Mouse (Mus musculus) testis, adult 2 months (tissue): Measurements from ENCODE around the gene Crtc1. TPM values are rescaled to one million over a fixed set of nuclear protein-coding genes. Genes with fewer than 3 reads are reported as not detected.

Experiments
- H3K27ac ChIP-seq: fragments of 200-500 bp; 2 replicates; pipeline ENCODE4 v1.5.1; 2012; ENCODE audit warnings: low read depth, low read length; ENCODE audit not compliant: control insufficient read depth, insufficient read depth
- H3K27me3 ChIP-seq: fragments of 200-500 bp; 2 replicates; pipeline ENCODE4 v1.6.1; 2012; ENCODE audit warnings: mild to moderate bottlenecking, low read length, moderate library complexity; ENCODE audit not compliant: control insufficient read depth, insufficient read depth
- H3K36me3 ChIP-seq: fragments of 200-500 bp; 2 replicates; pipeline ENCODE4 v1.6.1; 2012; ENCODE audit warnings: mild to moderate bottlenecking, low read length; ENCODE audit not compliant: control insufficient read depth, insufficient read depth
- H3K4me1 ChIP-seq: fragments of 200-500 bp; 2 replicates; pipeline ENCODE4 v1.6.1; 2012; ENCODE audit warnings: low read length; ENCODE audit not compliant: control insufficient read depth, insufficient read depth
- H3K4me3 ChIP-seq: fragments of 200-500 bp; 2 replicates; pipeline ENCODE4 v1.5.1; 2012; ENCODE audit warnings: low read depth, mild to moderate bottlenecking, low read length, moderate library complexity, mixed read lengths; ENCODE audit not compliant: control insufficient read depth
- CTCF ChIP-seq: fragments of 200-500 bp; IDR thresholded peaks from 2 replicates; pipeline ENCODE4 v1.5.1; 2012; ENCODE audit warnings: low read depth, mild to moderate bottlenecking, inconsistent platforms, low read length, moderate library complexity; ENCODE audit not compliant: control insufficient read depth, insufficient read depth, insufficient replicate concordance
- POLR2A ChIP-seq: fragments of 200-500 bp; IDR thresholded peaks from 2 replicates; pipeline ENCODE4 v1.6.1; 2012; ENCODE audit warnings: low read depth, mild to moderate bottlenecking, inconsistent platforms, low read length, moderate library complexity; ENCODE audit not compliant: control insufficient read depth
- polyA plus RNA-seq: library from polyadenylated mRNA; depleted of rRNA; stranded (reverse); fragments of >200 nt; gene quantifications from 2 replicates; pipeline ENCODE4 v1.2.3, GENCODE M21; 2012; rRNA removed

Gene Crtc1
- 11.3 and 12.3 TPM in 2 replicates for polyA plus RNA-seq

GRCm38 (mm10) chr8:70439055-70439847, at the start of gene Crtc1:
TSS of gene Crtc1 (minus strand) at chr8:70439579.
- H3K27ac ChIP-seq, result peak within 1 kb of the TSS; percentile 39
- H3K4me3 ChIP-seq, result peak within 1 kb of the TSS; percentile 70
- H3K36me3 ChIP-seq, result no peaks in the 10 kb centered on the region
- H3K27me3 ChIP-seq, result no peaks in the 10 kb centered on the region
- TF ChIP-seq POLR2A (0 out of 2 replicates have a peak, but pooled peaks have one; percentile 40), CTCF (no peak)
- H3K4me1 ChIP-seq, result peaks cover 9% of the 10 kb centered on the region

- peaks cover 3% of the 10 kb centered on the region for H3K27me3 ChIP-seq
- TF ChIP-seq CTCF (no peak), POLR2A (no peak; the same call in 1 of the 2 replicates)
- peaks cover 51% of the 10 kb centered on the region for H3K4me1 ChIP-seq
- H3K27ac ChIP-seq, result peak overlapping the region; percentile 14
- peak overlapping the region; percentile 83 for H3K4me3 ChIP-seq
- no peaks in the 10 kb centered on the region for H3K36me3 ChIP-seq
Measured at GRCm38 (mm10) chr8:70488931-70489470, 49.6 kb upstream of the Crtc1 start.

GRCm38 (mm10) chr8:70487993-70488796, 48.8 kb upstream of the Crtc1 start:
- Histone ChIP-seq H3K4me3 (peak overlapping the region; percentile 83), H3K27me3 (peaks cover 3% of the 10 kb centered on the region), H3K27ac (peak overlapping the region; percentile 86), H3K36me3 (no peaks in the 10 kb centered on the region), H3K4me1 (peaks cover 46% of the 10 kb centered on the region)
- TF ChIP-seq CTCF, result no peak
- TF ChIP-seq POLR2A, result no peak; the same call in 1 of the 2 replicates

DNA sequence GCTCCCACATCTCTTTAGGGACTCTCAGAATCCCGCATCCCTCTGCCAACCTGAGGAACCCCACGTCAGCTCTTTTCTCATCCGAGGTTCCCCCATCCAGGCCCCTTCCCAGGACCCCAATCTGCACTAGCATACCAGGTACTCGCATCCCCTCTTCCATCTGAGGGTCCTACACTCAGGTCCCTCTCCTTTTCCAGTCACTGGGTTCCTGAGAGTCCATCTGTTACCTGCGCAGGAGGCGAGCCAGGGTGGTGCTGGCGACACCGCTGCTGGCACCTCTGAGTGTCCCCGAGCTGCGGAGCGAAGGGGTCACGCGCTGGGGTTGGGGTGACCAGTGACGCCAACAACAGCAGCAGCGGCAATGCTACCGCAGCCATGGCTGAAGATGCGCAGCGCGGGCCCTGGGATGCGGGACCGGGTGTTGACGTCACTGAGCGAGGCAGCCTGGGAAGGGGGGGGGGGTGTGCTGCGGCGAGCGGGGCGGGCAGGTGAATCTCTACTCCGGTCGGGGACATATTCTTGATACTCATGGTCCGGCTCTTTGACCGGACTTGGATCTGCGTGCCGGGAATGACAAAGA, 47.7 kb upstream of the Crtc1 start, which contains the start of gene Tmem59l:
Gene Tmem59l, minus strand, starts transcription at position 418 of the 580 bp plus-strand sequence.
- Histone ChIP-seq H3K4me3 (peak within 1 kb of the TSS; percentile 83), H3K36me3 (no peaks in the 10 kb centered on the region), H3K27me3 (peaks cover 3% of the 10 kb centered on the region), H3K27ac (peak within 1 kb of the TSS; percentile 86), H3K4me1 (peaks cover 40% of the 10 kb centered on the region)
- TF ChIP-seq POLR2A, result no peak; the same call in 1 of the 2 replicates
- no peak for TF ChIP-seq CTCF

- no peaks in the 10 kb centered on the region for H3K36me3 ChIP-seq
- TF ChIP-seq CTCF, result no peak
- TF ChIP-seq POLR2A, result no peak
- no peak overlapping the region for H3K4me3 ChIP-seq
- H3K27ac ChIP-seq, result no peak overlapping the region
- peaks cover 36% of the 10 kb centered on the region for H3K4me1 ChIP-seq
- no peaks in the 10 kb centered on the region for H3K27me3 ChIP-seq
Measured at GRCm38 (mm10) chr8:70486191-70486681, 46.9 kb upstream of the Crtc1 start.

DNA sequence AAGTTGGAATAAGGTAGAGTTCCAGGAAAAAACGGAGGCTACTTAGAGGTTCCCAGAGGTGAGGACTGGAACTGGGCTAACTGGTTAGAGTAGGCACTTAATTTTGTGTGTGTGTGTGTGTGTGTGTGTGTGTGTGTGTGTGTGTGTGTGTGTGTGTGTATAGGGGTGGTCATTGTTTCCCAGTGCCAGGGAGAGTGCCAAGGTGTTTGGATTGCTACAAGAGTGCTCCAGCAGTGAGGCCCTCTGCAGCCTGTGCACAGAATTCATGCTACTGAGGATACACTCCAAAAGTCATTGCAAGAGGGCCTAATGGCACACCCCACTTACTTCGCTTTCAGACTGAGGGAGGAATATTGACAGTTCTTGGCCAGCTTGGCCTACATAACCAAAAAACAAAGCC, 43.6 kb upstream of the Crtc1 start:
- H3K27me3 ChIP-seq, result no peaks in the 10 kb centered on the region
- H3K36me3 ChIP-seq, result no peaks in the 10 kb centered on the region
- TF ChIP-seq CTCF (no peak), POLR2A (no peak)
- peaks cover 12% of the 10 kb centered on the region for H3K4me1 ChIP-seq
- no peak overlapping the region for H3K4me3 ChIP-seq
- no peak overlapping the region for H3K27ac ChIP-seq
